Mouse (Mus musculus) urinary bladder, adult 2 months (tissue): Measurements from ENCODE around the gene Slc31a1. TPM values are rescaled to one million over a fixed set of nuclear protein-coding genes. Genes with fewer than 3 reads are reported as not detected.
A peak's percentile ranks its signal among the peaks of the same experiment; 100 is the strongest.

Experiments used
- DNase-seq: peaks from one replicate; pipeline ENCODE4 v3.0.0; 2022; ENCODE audit warnings: low spot score
- polyA plus RNA-seq: library from polyadenylated mRNA; depleted of rRNA; stranded (reverse); fragments of >200 nt; gene quantifications from 2 replicates; pipeline ENCODE4 v1.2.3, GENCODE M21; 2012

The Slc31a1 gene
- polyA plus RNA-seq, 1 experiment, result 18.1 TPM

DNA sequence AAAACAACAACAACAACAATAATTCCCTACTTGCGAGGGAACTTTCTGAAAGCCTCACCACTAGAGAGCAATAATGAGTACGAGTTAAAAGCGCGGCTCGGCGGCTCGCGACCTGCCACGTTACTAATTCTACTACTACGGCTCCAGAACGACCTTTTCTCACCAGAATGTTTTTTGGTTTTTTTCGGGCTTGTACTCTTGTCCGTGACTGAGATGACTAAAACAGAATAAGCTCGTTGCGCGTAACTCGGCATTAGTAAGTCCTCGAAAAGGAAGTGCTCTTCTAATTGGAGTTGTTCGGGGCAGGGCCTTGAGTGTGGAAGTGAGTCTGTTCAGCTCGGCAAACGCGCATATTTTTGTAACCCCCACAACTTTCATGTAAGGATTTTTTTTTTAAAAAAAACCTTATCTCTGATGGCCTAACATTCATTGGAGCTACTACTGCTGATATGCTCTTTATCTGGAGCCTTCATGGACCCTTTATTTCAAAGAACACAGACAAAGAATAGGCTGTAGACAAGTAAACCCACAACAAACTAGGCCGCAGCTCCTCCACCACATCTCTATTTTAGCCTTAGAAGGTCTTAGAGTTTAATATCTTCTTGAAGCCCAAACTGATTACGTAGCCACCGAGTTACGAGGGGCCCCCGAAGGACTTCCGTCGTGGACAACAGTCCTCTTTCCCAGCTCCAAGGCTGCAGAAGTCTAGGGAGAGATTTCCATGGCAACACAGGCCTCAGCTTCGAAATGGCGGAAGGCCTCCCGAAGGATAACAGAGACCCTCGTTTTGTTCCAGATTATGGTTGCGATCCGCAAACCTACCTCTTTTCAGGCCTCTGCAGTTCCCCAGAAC lies 47.4 kb downstream of the Slc31a1 start:
- no peak for DNase-seq

DNA sequence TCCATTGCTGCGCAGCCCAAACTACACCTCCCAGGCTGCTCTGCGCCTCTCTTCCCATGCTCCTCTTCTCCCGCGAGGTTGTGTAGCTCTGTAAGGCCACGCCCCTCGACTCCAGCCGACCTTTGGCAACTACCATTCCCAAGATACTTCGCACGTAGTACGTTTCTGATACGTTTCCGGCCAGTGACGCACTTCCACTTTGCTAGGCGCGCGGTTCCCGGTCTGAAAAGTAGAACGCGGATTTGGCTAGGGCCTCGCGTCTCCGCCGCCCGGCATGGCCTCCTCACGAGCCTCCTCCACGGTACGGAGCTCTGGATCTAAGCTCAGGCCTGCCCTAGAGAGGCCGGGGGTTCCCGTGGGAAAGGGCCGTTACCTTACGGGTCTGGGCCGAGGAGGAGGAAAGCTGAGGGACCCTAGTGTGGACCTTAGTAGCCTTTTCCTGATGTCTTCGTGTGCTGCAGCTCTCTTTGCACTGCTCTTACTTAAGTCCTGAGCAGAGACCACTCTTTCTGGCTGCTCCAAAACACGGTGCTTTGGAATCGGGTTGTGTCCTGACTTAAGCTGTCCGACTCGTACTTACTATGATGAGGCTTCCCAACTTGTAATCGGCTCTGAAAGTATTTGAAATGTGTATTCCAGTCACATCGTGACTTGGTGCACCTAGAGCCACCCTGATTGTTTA lies 48.2 kb downstream of the Slc31a1 start, which contains the start of the genes Cdc26 and Prpf4:
Cdc26 (minus strand) TSS at position 42 of the 682 bp plus-strand sequence.
Prpf4 (plus strand) TSS at position 197 of the 682 bp plus-strand sequence.
- peak; percentile 80 for DNase-seq

DNA sequence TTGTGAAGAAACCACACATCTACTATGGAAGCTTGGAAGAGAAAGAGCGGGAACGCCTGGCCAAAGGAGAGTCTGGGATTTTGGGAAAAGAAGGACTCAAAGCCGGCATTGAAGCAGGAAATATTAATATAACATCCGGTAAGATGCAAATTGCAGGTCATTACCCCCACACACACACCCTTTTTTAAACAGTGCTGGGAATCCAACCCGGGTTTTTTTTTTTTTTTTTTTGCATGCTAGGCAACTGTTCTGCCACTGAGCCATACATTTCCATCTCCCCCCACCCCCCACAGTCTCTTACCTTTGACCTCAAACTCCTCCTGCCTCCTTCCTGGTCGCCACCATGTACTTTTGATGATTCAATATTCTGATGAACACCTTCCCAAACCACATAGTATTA lies 49.1 kb downstream of the Slc31a1 start:
- DNase-seq, result no peak

- DNase-seq, result no peak
These were observed 49.8 kb downstream of the Slc31a1 start for GRCm38 (mm10) chr4:62410325-62410724.

DNA sequence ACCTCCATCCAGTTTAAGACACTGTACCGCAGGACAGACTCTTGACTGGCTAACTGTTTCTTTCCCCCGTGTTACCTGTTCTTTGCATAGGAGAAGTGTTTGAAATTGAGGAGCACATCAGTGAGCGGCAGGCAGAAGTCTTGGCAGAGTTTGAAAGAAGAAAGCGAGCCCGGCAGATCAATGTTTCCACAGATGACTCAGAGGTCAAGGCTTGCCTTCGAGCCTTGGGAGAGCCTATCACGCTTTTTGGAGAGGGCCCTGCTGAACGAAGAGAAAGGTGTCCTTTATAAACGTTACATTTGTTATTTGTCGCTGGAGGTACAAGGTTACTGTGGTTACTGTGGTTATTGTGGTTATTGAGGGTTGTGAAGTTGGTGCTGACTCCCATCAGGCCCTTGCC lies 51.1 kb downstream of the Slc31a1 start:
- no peak for DNase-seq

DNA sequence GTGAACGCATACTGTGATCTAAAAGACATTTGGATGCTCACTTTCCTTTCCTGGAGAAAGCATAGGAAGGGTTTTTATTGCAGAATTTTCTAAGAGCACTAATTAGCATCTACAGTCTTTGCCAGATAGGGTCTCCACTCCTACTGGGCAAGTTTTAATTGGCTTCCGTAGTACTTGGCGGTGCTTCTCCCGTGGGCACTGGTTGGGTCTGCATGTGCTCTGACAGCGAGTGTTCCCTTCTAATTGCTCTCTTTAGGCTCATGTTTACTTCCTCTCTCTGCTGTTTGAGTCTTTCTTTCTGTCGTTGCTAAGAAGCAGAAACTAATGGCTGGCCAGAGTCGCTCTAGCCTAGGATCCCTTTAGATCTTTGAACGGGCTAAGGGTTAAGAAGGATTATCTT lies 57.9 kb downstream of the Slc31a1 start:
- no peak for DNase-seq

DNA sequence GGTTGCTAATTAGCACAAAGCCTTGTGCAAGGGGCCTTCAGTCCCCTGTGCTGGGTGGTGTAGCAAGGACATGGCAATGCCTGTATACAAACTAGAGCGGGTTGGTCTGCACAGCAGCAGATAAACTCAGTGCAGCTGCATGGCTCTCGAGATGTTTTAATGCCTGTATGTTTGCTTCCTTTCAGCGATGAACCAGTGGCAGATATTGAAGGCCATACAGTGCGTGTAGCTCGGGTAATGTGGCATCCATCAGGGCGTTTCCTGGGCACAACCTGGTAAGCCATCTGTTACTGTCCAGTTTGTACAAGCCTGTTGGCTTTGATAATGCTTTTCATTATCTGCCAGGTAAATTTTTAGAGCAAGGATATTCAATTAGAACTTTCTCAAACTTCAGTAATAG lies 58.6 kb downstream of the Slc31a1 start:
- no peak for DNase-seq

GRCm38 (mm10) chr4:62425891-62426290 lies 65.4 kb downstream of the Slc31a1 start:
- no peak for DNase-seq

DNA sequence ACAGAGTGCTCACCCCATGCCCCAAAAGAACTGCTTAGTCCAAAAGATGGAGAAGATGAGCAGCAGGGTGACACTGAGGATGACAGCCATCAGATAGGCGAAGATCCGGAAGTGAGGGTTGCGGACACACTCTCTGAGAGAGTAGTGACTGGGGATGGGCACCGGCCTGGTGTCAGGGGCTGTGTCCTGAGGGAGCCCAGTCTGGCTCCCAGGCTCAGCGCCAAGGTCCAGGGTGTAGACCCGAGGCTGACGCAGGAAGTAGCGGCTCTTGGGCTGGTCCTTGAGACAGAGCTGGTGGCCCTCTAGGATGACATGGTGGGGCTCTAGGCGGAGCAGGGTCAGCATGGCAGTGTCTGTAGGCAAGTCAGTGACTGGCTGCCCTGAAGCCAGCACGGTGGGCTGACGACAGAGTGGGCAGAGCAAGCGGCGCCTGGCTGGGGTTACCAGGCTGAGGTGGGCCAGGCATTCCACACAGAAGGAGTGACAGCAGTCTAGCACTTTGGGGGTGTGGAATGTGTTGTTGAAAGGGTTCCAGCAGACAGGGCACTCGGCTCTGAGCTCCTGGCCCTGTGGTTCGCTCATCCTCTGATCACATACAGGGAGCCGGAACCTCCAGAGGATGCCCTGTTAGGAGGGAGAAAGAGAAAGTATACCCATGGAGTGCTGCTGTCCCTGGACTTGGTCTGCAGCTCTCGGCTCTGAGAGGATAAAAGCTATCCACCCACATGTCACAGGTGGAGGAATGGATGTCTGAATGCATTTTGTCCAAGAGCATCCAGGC lies 67.6 kb downstream of the Slc31a1 start:
- DNase-seq, result no peak

GRCm38 (mm10) chr4:62429616-62430015 lies 69.1 kb downstream of the Slc31a1 start:
- no peak for DNase-seq

- no peak for DNase-seq
These were observed 70.2 kb downstream of the Slc31a1 start for GRCm38 (mm10) chr4:62430678-62431077.

DNA sequence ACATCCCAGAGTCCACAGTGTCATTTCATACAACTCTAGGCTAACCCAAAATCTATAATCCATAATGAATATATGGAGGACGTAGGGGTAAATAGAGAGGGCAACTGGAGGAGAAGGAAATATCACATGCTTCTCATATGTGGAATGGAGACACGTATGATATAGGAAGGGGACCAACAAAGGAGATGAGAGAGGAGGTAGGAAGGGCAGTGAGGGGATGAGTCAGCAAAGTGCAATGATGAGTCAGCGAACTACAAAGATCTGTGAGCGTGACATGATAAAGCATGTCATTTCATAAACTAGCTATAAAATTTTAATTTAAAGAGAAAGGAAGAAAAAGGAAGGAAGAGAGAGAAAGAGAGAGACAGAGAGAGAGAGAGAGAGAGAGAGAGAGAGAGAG lies 71.0 kb downstream of the Slc31a1 start:
- no peak for DNase-seq

GRCm38 (mm10) chr4:62433939-62434870 lies 73.7 kb downstream of the Slc31a1 start:
- DNase-seq, result no peak

- no peak for DNase-seq
These were observed 74.6 kb downstream of the Slc31a1 start, which contains the start of gene Rnf183 for GRCm38 (mm10) chr4:62435081-62435480. TSS of gene Rnf183 (minus strand) at chr4:62435252.

- DNase-seq, result no peak
These were observed 76.8 kb downstream of the Slc31a1 start for GRCm38 (mm10) chr4:62437256-62437778.

DNA sequence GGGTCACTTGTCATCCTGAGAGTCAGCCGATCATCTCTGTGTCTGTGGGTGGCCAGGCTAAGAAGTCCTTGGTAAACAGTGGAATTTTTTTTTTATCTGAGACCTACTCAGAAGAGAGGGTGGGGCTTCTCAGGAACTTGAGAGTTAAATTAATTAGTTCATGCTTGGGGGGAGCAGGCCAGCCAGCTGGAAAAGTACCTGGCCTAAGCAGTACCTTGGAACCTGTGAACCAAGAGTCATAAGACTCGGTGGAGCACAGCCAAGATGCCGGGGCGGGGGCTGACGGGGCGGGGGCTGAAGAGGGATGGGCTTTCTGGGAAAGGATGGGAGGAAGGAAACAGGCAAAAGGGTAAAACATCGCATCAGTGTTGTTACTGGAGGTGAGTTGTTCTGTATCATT lies 77.3 kb downstream of the Slc31a1 start:
- no peak for DNase-seq

GRCm38 (mm10) chr4:62439793-62440192 lies 79.3 kb downstream of the Slc31a1 start:
- DNase-seq, result no peak

DNA sequence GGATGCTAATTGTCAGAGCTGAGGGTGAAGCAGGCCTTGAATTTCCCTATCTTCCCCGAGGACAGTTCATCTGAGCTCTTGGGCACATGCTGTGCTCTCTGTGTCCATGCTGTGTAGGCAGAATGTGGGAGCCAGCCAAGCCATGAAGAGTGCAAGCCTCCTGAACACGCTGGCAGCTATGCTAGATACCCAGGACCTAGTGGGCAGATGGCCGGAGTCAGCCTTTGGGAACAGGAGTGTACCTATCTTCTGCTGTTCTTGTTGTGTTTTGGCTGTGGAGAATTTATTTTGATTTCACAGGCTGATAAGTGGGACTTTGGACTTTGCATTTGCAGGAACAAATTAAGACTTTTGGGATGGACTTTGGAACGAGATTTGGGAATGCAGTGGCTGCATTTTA lies 80.0 kb downstream of the Slc31a1 start:
- DNase-seq, result no peak

GRCm38 (mm10) chr4:62440986-62441385 lies 80.5 kb downstream of the Slc31a1 start:
- no peak for DNase-seq
